Mouse (Mus musculus) midbrain, embryonic 13.5 days (tissue): ENCODE data around the gene Hivep3. TPM values are rescaled to one million over a fixed set of nuclear protein-coding genes. Genes with fewer than 3 reads are reported as not detected.

Experiments
- ATAC-seq: fragments of 200-750 bp; cut with Nextera tagmentation; 2 replicates; pipeline ENCODE4 v1.8.0; 2017; ENCODE audit warnings: mild to moderate bottlenecking, moderate TSS enrichment, moderate library complexity
- H3K27ac ChIP-seq: fragments of 300-500 bp; sonication (generic); 2 replicates; pipeline ENCODE4 v1.5.1; 2015; ENCODE audit warnings: inconsistent platforms, mild to moderate bottlenecking, moderate library complexity
- H3K27me3 ChIP-seq: fragments of 300-500 bp; sonication (generic); 2 replicates; pipeline ENCODE4 v1.6.1; 2015; ENCODE audit warnings: mild to moderate bottlenecking, inconsistent platforms
- H3K36me3 ChIP-seq: fragments of 300-500 bp; sonication (generic); 2 replicates; pipeline ENCODE4 v1.6.1; 2015; ENCODE audit warnings: mild to moderate bottlenecking, inconsistent platforms
- H3K4me1 ChIP-seq: fragments of 300-500 bp; sonication (generic); replicated peaks from 2 replicates; pipeline ENCODE4 v1.6.1; 2015; ENCODE audit warnings: inconsistent platforms
- H3K4me2 ChIP-seq: fragments of 300-500 bp; sonication (generic); replicated peaks from 2 replicates; pipeline ENCODE4 v1.6.1; 2015; ENCODE audit warnings: moderate library complexity, mild to moderate bottlenecking, inconsistent platforms
- H3K4me3 ChIP-seq: fragments of 300-500 bp; sonication (generic); replicated peaks from 2 replicates; pipeline ENCODE4 v1.5.1; 2015; ENCODE audit warnings: mild to moderate bottlenecking, inconsistent platforms
- H3K9ac ChIP-seq: fragments of 300-500 bp; sonication (generic); replicated peaks from 2 replicates; pipeline ENCODE4 v1.6.1; 2015; ENCODE audit warnings: mild to moderate bottlenecking, inconsistent platforms
- H3K9me3 ChIP-seq: fragments of 300-500 bp; sonication (generic); 2 replicates; pipeline ENCODE4 v1.6.1; 2016; ENCODE audit warnings: mild to moderate bottlenecking, inconsistent platforms
- WGBS: fragments of 180-500 bp; shearing (Covaris S2); methylation state at CpG from one replicate; pipeline ENCODE4 v1.1.7; 2015; 5-methylcytosine and 5-hydroxymethylcytosine counted together
- polyA plus RNA-seq: library from polyadenylated mRNA; unstranded; fragments of >200 nt; fragmentation: Nextera tagmentation; extraction: Ambion mirVana; gene quantifications from 2 replicates; pipeline ENCODE4 v1.2.1, GENCODE M21; 2015

Hivep3 gene
- polyA plus RNA-seq, 1 experiment from 2014 or later, result 9.5 TPM

DNA sequence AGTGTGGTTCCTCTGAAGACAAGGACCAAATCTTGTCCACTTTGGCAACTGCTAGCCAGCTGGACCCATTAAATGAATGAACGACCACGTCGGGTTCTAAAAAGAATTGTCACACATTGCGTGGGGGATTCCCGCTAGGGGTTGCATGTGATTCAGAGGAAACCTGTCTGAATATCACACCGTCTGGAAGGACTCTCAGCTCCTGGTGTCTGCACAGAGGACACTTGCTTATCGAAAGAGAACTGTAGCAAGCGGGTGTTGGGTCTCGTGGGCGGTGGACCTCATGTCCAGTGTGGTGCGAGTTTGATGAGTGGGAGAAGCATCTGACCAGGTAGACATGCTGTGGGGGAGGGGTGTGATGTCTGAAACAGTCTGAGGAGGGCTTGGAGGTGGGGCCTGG is 329.2 kb downstream of the Hivep3 start:
- H3K4me3 ChIP-seq, result no peak overlapping the region
- 0 out of 2 replicates have a peak, but pooled peaks cover 5% of the 10 kb centered on the region for H3K4me1 ChIP-seq
- no peaks in the 10 kb centered on the region for H3K27me3 ChIP-seq
- ATAC-seq, result no peak
- H3K9me3 ChIP-seq, result no peaks in the 10 kb centered on the region
- no peaks in the 10 kb centered on the region for H3K36me3 ChIP-seq
- 94% methylated on average over 11 of the region's 11 CpGs for WGBS
- H3K27ac ChIP-seq, result no peak overlapping the region
- no peak overlapping the region for H3K9ac ChIP-seq
- H3K4me2 ChIP-seq, result no peak overlapping the region

DNA sequence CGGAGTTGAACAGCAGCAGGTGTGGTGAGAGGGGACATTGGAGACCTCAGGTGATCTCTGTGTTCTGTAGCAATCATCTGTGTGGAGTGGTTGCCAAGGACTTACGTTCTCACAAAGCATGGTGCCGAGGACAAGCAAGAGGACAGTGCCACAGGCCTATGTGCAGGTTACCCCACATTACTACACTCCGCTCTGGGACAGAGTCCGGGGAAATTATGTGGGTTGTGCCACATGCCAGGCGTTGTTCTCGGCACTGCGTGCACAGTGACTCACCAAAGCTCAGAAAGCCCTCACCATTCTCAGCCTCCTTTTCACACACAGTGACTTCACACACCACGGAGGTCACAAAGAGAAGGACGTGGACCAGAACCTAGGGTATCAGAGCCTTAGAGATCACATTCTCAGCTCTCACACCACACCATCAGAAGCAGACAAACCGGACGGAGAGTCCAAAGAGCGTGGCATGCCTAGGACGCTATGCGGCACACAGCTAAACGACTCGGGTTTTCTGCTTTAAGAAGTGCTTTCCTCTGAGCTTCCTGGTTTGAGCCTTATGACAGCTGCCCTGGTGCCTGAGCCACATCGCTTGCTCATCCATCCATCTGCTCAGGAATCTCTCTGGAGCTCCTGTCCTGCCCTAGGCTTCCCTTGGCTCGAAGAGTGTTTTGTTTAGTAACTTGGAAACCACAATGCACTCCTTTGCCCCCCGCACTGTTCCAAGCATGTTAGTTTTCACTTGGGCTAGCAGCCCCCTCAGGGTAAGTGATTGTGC is 330.0 kb downstream of the Hivep3 start:
- H3K9me3 ChIP-seq, result no peaks in the 10 kb centered on the region
- H3K27ac ChIP-seq, result no peak overlapping the region
- 91% methylated on average over 20 of the region's 20 CpGs for WGBS
- no peak for ATAC-seq
- no peak overlapping the region for H3K4me3 ChIP-seq
- no peaks in the 10 kb centered on the region for H3K27me3 ChIP-seq
- H3K4me1 ChIP-seq, result 0 out of 2 replicates have a peak, but pooled peaks cover 5% of the 10 kb centered on the region
- no peak overlapping the region for H3K9ac ChIP-seq
- H3K36me3 ChIP-seq, result no peaks in the 10 kb centered on the region
- no peak overlapping the region for H3K4me2 ChIP-seq

DNA sequence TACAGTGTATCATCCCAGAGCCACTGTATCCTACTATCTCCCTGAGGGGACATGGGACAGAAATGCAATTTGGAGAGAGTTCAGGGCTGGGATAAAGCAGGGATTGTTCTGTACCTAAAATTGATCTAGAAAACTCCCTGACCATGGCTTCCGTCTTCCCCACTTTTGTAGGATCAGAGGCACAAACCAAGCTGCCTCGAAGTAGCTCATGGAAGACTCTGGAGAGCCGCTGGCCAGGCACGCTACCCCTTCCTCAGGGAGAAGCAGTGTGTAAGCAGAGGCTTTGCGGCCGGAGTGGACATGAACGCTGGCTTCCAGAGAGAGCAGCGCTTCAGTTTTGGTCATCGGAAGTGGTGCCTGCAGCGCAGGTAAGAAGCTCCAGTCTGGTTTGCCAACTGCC is 331.1 kb downstream of the Hivep3 start, which contains the start of gene AL607142.1:
AL607142.1 (plus strand) TSS at position 301 of the 400 bp plus-strand sequence.
- H3K27me3 ChIP-seq, result no peaks in the 10 kb centered on the region
- ATAC-seq, result no peak
- H3K36me3 ChIP-seq, result no peaks in the 10 kb centered on the region
- no peak within 1 kb of the TSS for H3K9ac ChIP-seq
- H3K9me3 ChIP-seq, result no peaks in the 10 kb centered on the region
- WGBS, result 91% methylated on average over 10 of the region's 10 CpGs
- no peak within 1 kb of the TSS for H3K4me3 ChIP-seq
- no peak within 1 kb of the TSS for H3K27ac ChIP-seq
- 0 out of 2 replicates have a peak, but pooled peaks cover 5% of the 10 kb centered on the region for H3K4me1 ChIP-seq
- no peak within 1 kb of the TSS for H3K4me2 ChIP-seq

DNA sequence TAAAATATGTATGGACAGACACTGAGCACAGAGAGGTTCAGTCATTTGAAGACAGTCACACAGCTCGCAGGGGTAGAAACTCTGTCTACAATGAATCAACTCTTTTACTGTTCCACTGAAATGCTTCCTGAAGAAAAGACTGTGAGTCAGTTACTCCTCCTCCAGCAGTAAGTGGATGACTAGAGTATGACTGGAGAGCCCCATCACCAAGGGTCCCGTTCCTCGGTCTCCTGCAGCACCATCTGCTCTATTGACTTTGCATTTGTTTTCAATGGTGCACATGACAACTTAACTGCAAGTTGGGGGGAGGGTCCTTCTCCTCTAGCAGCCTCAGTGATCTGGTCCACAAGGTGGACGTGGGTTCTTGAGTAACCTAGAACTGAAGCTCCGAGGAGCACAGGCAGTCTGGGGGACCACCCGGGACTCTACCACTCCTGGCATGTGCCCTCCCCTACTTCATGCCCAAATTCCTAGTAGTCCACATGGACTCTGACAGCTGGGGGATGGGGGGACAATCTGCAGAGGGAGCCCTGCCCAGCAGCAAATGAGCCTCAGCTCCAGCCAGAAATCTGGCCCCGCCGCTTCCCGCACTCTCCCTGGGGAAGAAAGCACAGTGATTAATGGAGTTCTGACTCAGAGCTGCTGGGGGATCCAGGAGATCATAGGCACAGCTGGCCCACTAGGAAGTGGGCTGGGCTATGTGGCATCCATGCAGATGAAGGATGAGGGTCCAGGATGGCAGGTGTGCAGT is 333.4 kb downstream of the Hivep3 start:
- ATAC-seq, result no peak
- H3K36me3 ChIP-seq, result no peaks in the 10 kb centered on the region
- no peak overlapping the region for H3K4me3 ChIP-seq
- no peak overlapping the region for H3K4me2 ChIP-seq
- H3K27me3 ChIP-seq, result peaks cover 5% of the 10 kb centered on the region; the same call in 1 of the 2 replicates
- H3K9me3 ChIP-seq, result no peaks in the 10 kb centered on the region
- 87% methylated on average over 9 of the region's 9 CpGs for WGBS
- H3K27ac ChIP-seq, result no peak overlapping the region
- H3K9ac ChIP-seq, result no peak overlapping the region
- peaks cover 5% of the 10 kb centered on the region; the same call in 1 of the 2 replicates for H3K4me1 ChIP-seq

DNA sequence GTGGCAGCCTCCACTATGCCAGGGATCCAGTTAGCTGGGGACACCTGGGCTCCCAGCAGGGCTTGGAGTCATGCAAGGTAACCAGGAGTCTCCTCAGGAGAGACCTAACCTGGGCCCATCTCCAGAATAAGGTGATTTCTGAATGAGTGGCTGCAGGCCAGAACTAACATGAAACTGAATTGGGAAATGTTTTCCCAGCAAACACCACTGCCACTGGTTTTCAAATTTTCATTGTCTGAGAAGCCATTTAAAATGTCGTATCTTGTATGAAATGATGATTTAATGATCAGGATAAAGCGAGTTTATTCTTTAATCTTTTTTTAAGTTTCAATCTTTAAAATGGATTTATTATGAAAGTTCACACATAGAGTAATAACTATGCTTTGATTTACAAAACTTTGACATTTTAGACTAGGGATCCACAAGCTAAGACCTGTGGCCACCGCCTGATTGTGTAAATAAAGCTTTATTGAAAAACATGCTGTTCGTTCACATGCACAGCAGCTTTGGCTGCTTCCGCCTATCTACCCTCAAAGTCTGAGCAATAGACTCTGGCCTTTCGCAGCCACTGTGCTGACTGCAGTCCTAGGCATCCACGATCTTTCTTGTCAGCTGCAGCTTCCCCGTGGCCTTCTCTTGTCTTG is 334.1 kb downstream of the Hivep3 start:
- H3K27me3 ChIP-seq, result peaks cover 5% of the 10 kb centered on the region; the same call in 1 of the 2 replicates
- H3K4me2 ChIP-seq, result no peak overlapping the region
- no peak for ATAC-seq
- no peak overlapping the region for H3K27ac ChIP-seq
- no peak overlapping the region for H3K4me3 ChIP-seq
- no peak overlapping the region for H3K9ac ChIP-seq
- WGBS, result 83% methylated on average over 8 of the region's 8 CpGs
- peaks cover 5% of the 10 kb centered on the region; the same call in 1 of the 2 replicates for H3K4me1 ChIP-seq
- H3K9me3 ChIP-seq, result no peaks in the 10 kb centered on the region
- no peaks in the 10 kb centered on the region for H3K36me3 ChIP-seq

DNA sequence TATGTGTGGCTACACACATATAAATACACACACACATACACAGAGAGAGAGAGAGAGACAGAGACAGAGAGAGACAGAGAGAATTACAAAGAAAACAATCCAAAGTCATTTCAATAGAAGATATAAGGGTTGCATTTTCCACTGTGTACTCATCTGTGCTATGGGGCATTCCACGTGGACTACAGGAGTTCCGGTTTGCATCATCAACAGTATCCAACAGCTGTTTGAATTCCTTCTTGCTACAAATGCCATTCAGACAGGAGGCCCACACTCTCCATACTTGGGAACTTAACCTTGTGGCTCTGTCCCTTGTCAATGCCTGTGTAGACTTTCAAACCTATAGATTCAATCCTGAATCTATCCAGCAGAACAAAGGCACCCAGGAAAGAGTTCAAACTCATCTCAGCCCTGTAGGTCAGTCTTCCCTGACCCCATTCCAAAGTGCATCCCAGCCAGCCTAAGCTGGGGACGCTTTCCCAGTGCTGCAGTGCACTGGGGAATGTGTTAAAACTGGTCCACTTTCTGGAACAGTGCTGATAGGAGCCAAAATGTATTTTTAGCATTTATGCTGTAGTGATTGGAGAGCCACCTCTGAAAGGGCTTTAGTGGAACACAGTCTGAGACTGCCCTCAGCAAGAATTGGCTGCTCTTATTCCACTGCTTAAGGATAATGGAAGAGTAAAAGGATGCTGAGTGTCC is 335.4 kb downstream of the Hivep3 start:
- H3K9me3 ChIP-seq, result no peaks in the 10 kb centered on the region
- WGBS, result 77% methylated on average over 3 of the region's 3 CpGs
- no peak for ATAC-seq

DNA sequence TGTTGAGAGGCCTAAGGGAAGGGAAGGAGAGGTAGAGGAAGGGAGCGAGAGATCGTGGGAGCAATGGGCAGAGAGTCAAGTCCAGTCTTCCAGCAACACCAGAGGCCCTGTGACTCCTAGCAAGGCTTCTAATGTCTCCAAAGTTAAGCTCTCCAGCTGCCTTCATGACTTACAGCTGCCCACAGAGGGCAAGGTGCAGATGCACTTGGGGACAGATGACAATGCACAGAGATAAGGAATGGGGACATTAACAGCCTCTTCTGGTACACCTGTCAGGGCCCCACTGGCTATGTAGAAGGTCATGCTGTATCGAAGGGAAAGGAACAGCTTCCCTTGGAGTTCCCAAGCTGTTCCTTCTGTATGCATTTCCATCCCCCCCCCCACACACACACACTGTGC is 336.0 kb downstream of the Hivep3 start:
- Histone ChIP-seq H3K4me3 (no peak overlapping the region), H3K27ac (no peak overlapping the region), H3K4me2 (no peak overlapping the region), H3K36me3 (no peaks in the 10 kb centered on the region), H3K9ac (no peak overlapping the region), H3K9me3 (no peaks in the 10 kb centered on the region), H3K27me3 (peaks cover 5% of the 10 kb centered on the region; the same call in 1 of the 2 replicates), H3K4me1 (peaks cover 13% of the 10 kb centered on the region; the same call in 1 of the 2 replicates)
- 91% methylated on average over 3 of the region's 3 CpGs for whole genome bisulfite sequencing
- no peak for ATAC-seq

More for the DNA sequence above, 335.4 kb downstream of the Hivep3 start:
- Histone ChIP-seq H3K9ac (no peak overlapping the region), H3K36me3 (no peaks in the 10 kb centered on the region), H3K27ac (no peak overlapping the region), H3K27me3 (peaks cover 5% of the 10 kb centered on the region; the same call in 1 of the 2 replicates), H3K4me1 (peaks cover 9% of the 10 kb centered on the region; the same call in 1 of the 2 replicates), H3K4me2 (no peak overlapping the region), H3K4me3 (no peak overlapping the region)

DNA sequence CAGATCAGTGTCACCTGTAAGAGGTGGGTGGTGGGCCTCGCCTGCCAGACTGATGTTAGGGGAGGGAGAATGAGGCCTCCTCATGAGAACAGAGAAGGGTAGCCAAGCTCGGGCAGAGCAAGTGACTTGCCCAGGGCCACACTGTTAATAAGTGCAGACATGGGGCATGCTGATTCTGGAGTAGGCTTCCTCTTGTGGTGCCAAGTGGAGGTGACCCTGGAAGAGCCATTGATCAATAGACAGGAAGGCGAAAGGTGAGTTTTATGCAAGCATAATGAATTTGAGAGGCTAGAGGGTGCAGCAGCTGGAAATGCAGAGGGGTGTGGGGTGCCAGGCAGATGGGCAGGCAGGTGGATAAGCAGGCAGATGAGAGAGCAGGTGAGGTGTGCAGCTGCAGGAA is 337.8 kb downstream of the Hivep3 start:
- no peak for ATAC-seq
- Histone ChIP-seq H3K4me1 (peaks cover 13% of the 10 kb centered on the region; the same call in 1 of the 2 replicates), H3K4me2 (no peak overlapping the region), H3K9ac (no peak overlapping the region), H3K36me3 (no peaks in the 10 kb centered on the region), H3K27ac (no peak overlapping the region), H3K9me3 (no peaks in the 10 kb centered on the region), H3K27me3 (peaks cover 5% of the 10 kb centered on the region; the same call in 1 of the 2 replicates), H3K4me3 (no peak overlapping the region)
- WGBS, result 75% methylated on average over 3 of the region's 3 CpGs

DNA sequence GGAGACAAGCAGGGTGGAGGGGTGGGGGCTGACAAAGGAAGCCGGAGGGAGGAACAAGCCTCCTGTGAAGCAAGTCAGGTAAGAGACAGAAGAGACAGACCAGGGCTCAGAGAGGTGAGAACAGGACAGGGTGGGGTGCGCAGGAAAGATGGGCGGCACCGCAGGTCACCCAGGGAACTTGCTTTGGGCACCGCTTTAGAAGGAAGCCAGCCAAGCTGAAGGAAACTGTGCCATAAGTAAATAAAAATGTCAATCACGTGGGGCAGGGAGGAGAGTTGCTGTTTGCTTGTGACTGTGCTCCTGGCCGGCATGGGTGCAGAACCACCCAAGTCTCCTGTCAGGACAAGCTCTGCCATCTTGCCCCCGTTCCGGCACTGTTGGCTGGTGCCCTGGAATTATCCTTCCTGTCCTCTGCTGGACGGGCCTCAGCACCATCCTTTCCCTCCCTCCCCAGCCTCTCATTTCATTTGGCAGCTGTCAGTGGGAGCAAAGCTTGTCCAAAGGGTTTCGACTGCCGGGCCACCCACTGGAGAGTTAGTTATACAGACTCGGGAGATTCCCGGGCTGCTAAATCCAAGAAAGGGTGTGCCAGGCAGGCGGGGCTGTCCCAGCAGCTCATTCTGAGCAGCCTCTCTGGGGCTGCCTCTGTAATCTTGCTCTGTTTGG is 338.4 kb downstream of the Hivep3 start:
- Histone ChIP-seq H3K4me1 (peaks cover 13% of the 10 kb centered on the region; the same call in 1 of the 2 replicates), H3K27ac (no peak overlapping the region), H3K27me3 (peaks cover 5% of the 10 kb centered on the region; the same call in 1 of the 2 replicates), H3K9me3 (no peaks in the 10 kb centered on the region), H3K4me2 (no peak overlapping the region), H3K9ac (no peak overlapping the region), H3K36me3 (no peaks in the 10 kb centered on the region), H3K4me3 (no peak overlapping the region)
- 59% methylated on average over 15 of the region's 15 CpGs for WGBS
- no peak for ATAC-seq

DNA sequence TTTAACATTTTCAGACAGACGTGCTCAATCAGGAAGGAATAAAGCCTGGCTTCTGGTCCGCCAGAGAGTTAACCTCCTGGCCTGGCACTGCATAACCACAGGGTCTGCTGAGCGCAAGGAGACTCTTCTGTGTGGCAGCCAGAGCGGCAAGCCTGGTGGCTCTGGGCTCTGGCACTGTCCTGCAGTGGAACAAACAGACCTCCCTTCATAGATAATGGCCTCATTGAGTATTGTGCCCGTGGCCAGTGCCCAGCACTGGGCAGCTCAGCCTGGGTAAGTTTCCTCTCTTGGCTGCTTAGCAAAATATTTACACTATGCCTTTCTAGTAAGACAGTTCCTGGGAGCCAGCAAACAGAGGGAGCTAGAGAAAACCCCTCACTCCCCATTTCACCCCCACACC is 340.5 kb downstream of the Hivep3 start:
- H3K4me2 ChIP-seq, result no peak overlapping the region
- H3K9me3 ChIP-seq, result no peaks in the 10 kb centered on the region
- no peak overlapping the region for H3K9ac ChIP-seq
- peak; percentile 53; the same call in 1 of the 2 replicates for ATAC-seq
- H3K27me3 ChIP-seq, result peaks cover 5% of the 10 kb centered on the region; the same call in 1 of the 2 replicates
- H3K27ac ChIP-seq, result peak overlapping the region; percentile 25; the same call in 1 of the 2 replicates
- no peaks in the 10 kb centered on the region for H3K36me3 ChIP-seq
- H3K4me3 ChIP-seq, result no peak overlapping the region
- peaks cover 8% of the 10 kb centered on the region; the same call in 1 of the 2 replicates for H3K4me1 ChIP-seq
- WGBS, result 55% methylated on average over 5 of the region's 5 CpGs

DNA sequence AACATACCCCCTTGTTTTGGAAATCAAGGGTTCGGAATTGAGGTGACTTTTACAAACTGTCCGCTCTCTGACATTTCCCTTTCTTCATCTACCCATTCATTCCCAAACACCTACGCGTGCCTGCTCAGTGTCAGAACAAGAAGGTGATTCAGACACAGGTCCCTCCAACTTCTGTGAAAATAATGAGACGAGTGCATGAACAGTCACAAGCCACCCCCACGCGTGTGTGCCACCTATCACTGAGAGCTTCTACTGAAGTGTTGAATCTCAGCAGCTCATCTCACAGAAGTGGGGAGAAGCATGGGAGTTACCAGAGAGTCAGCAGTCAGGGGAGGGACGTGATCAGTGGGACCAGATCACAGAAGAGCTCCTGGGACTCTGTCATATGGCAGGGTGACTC is 343.7 kb downstream of the Hivep3 start:
- ATAC-seq, result no peak

More for the DNA sequence above, 343.7 kb downstream of the Hivep3 start:
- no peaks in the 10 kb centered on the region for H3K27me3 ChIP-seq
- H3K27ac ChIP-seq, result no peak overlapping the region
- no peak overlapping the region for H3K4me2 ChIP-seq
- no peaks in the 10 kb centered on the region for H3K36me3 ChIP-seq
- no peaks in the 10 kb centered on the region for H3K9me3 ChIP-seq
- H3K4me3 ChIP-seq, result no peak overlapping the region
- peaks cover 8% of the 10 kb centered on the region; the same call in 1 of the 2 replicates for H3K4me1 ChIP-seq
- no peak overlapping the region for H3K9ac ChIP-seq
- 89% methylated on average over 8 of the region's 8 CpGs for WGBS
